Mouse (Mus musculus) kidney, embryonic 16.5 days (tissue): ENCODE results near the gene Fdxr. TPM values are rescaled to one million over a fixed set of nuclear protein-coding genes. Genes with fewer than 3 reads are reported as not detected.

ENCODE experiments used
- ATAC-seq: fragments of 200-750 bp; cut with Nextera tagmentation; 2 replicates; pipeline ENCODE4 v1.8.0; 2017; ENCODE audit warnings: moderate TSS enrichment; ENCODE audit not compliant: low FRiP score, low TSS enrichment
- H3K27ac ChIP-seq: fragments of 300-500 bp; sonication (generic); 2 replicates; pipeline ENCODE4 v1.5.1; 2014; ENCODE audit warnings: low read length
- H3K27me3 ChIP-seq: fragments of 300-500 bp; sonication (generic); 2 replicates; pipeline ENCODE4 v1.6.1; 2014; ENCODE audit warnings: low read length, control low read depth, mixed read lengths; ENCODE audit not compliant: insufficient read depth
- H3K36me3 ChIP-seq: fragments of 300-500 bp; sonication (generic); 2 replicates; pipeline ENCODE4 v1.6.1; 2014; ENCODE audit warnings: low read length, control low read depth, mixed read lengths; ENCODE audit not compliant: insufficient read depth
- H3K4me1 ChIP-seq: fragments of 300-500 bp; sonication (generic); 2 replicates; pipeline ENCODE4 v1.6.1; 2014; ENCODE audit warnings: low read length, control low read depth, mixed read lengths; ENCODE audit not compliant: insufficient read depth
- H3K4me2 ChIP-seq: fragments of 300-500 bp; sonication (generic); replicated peaks from 2 replicates; pipeline ENCODE4 v1.6.1; 2014; ENCODE audit warnings: low read depth, low read length
- H3K4me3 ChIP-seq: fragments of 300-500 bp; sonication (generic); 2 replicates; pipeline ENCODE4 v1.5.1; 2014; ENCODE audit warnings: mild to moderate bottlenecking, low read length
- H3K9ac ChIP-seq: fragments of 300-500 bp; sonication (generic); replicated peaks from 2 replicates; pipeline ENCODE4 v1.6.1; 2014; ENCODE audit warnings: low read length
- H3K9me3 ChIP-seq: fragments of 300-500 bp; sonication (generic); 2 replicates; pipeline ENCODE4 v1.6.1; 2016; ENCODE audit warnings: low read length, control low read depth
- WGBS: fragments of 180-500 bp; shearing (Covaris S2); extraction: QIAGEN DNeasy Blood & Tissue Kit; methylation state at CpG from one replicate; pipeline ENCODE4 v1.1.7; 2014; 5-methylcytosine and 5-hydroxymethylcytosine counted together
- polyA plus RNA-seq: library from polyadenylated mRNA; unstranded; fragments of >200 nt; fragmentation: Nextera tagmentation; extraction: Ambion mirVana; gene quantifications from 2 replicates; pipeline ENCODE4 v1.2.1, GENCODE M21; 2015

The Fdxr gene
- 20.0 and 23.6 TPM in 2 replicates for polyA plus RNA-seq

DNA sequence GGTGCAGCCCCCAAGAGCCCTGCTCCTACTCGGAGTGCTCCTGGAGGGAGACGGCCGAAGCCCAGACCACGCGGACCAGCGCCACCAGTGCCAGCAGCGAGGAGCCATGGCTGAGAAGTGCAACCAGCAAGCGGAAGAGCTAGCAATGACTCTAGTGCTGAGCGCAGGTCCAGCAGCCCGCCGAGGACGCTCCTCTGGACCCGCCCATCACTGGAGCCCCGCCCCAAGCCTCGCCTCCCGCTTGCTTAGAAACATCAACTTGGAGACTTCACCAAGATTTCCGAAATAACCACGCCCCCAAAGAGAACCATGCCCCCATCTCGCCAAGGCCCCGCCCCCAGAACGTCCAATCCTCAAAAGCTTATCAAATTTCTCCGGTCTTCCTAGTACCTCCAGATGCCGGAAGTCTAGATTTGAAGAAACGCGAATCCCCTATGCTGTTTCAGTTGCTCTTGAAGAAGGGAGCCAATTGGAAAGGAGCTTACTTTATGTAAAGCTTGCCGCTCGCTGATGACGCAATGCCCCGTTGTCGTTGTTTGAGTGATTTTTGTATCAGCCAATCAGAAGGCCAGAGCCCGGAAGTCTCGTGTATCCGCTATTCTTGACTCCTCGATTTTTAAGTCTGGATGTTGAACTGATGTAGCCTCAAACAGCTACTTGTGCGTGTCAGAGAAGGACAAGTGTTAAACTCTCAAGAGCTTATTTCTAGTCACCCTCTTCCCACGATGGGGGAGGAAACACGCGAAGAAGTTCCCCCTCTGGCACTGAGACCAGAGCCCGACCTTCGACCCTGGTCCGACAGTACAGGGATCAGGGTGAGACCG, at the start of gene Fdxr:
TSS of gene Fdxr (minus strand) at position 271 of the 824 bp plus-strand sequence.
- peak; percentile 97 for ATAC-seq
- Histone ChIP-seq H3K4me2 (peak within 1 kb of the TSS; percentile 81), H3K36me3 (no peaks in the 10 kb centered on the region), H3K4me3 (peak within 1 kb of the TSS; percentile 69), H3K9ac (peak within 1 kb of the TSS; percentile 79), H3K4me1 (peaks cover 15% of the 10 kb centered on the region; the same call in 1 of the 2 replicates), H3K9me3 (no peaks in the 10 kb centered on the region), H3K27me3 (no peaks in the 10 kb centered on the region), H3K27ac (peak within 1 kb of the TSS; percentile 80)
- WGBS, result under 1% methylated on average over 42 of the region's 42 CpGs

GRCm38 (mm10) chr11:115323354-115323753, 46.5 kb upstream of the Fdxr start:
- Histone ChIP-seq H3K9me3 (no peaks in the 10 kb centered on the region), H3K4me3 (no peak overlapping the region), H3K27me3 (peaks cover 75% of the 10 kb centered on the region), H3K4me1 (0 out of 2 replicates have a peak, but pooled peaks cover 7% of the 10 kb centered on the region), H3K9ac (no peak overlapping the region), H3K36me3 (no peaks in the 10 kb centered on the region), H3K27ac (no peak overlapping the region), H3K4me2 (no peak overlapping the region)
- ATAC-seq, result no peak
- WGBS, result 13% methylated on average over 32 of the region's 32 CpGs

DNA sequence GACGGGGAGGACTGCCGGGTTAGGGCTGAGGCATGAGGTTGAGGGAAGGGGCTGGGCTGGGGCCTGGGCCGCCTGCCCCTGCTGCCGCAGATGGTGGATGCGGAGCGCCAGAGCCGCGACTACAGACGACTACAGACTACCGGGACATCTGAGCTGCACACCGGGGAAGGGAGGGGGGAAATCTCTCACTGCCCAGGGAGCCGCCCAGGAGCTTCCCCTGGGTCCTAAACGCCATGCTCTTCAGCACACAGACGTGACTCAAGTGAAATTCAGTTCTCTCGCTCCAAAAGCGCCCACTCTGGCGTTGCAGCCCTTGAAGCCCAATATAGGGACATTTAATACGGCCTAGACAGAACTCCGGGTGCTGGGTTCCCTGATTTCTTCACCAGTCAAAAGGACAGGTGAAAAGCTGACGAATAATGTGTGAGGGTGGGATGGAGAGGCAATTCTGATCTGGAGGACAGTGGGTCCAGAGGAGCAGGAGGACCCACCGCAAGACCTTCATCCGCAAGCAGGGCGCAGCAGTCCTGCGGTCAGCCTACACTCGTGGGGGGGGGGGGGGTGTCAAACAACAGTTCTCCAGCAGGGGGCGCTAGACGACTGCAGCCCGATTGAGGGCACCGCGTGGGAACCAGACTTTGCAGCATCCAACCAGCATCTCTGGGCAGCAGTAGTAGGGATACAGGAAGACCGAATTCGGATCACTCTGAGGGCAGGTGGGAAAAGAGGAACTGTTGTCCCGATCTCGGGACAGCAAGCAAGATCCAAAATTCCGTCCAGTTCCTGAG, 45.2 kb upstream of the Fdxr start, which contains the start of gene Ush1g:
TSS of gene Ush1g (minus strand) at position 136 of the 788 bp plus-strand sequence.
- ATAC-seq, result 0 out of 2 replicates have a peak, but pooled peaks have one; percentile 36
- no peaks in the 10 kb centered on the region for H3K36me3 ChIP-seq
- 2% methylated on average over 35 of the region's 35 CpGs for WGBS
- H3K4me3 ChIP-seq, result no peak within 1 kb of the TSS
- H3K27ac ChIP-seq, result no peak within 1 kb of the TSS
- H3K4me2 ChIP-seq, result no peak within 1 kb of the TSS
- H3K9ac ChIP-seq, result no peak within 1 kb of the TSS
- peaks cover 87% of the 10 kb centered on the region for H3K27me3 ChIP-seq
- no peaks in the 10 kb centered on the region for H3K9me3 ChIP-seq
- H3K4me1 ChIP-seq, result 0 out of 2 replicates have a peak, but pooled peaks cover 7% of the 10 kb centered on the region

DNA sequence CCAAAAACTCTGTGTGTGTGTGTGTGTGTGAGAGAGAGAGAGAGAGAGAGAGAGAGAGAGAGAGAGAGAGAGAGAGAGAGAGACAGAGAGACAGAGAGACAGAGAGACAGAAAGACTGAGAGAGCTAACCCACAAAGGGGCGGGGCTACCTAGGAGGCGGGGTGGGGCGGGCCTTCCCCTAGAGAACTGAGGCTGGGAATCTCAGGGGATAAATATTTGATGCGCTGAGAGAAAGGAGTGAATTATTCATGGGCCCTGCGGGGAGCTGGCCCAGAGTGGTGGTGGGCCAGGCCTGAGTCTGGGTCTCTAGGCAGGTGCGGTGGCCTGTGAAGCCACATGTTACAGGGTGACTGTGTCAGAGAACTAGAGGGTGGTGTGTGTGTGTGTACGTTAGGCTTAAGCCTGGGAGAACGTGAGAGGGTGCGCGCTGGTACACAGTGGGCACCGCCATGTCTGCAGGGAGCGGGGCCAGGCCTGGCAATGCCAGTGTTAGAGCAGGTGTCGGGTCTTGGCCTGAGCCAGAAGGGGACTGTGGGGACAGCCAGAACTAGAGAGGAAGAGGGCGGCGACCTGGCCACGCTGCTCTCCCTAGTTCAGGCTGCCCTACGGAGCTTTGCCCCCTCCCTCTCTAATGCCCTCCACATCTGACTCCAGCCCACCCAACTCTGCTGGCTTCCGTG, 43.0 kb upstream of the Fdxr start:
- H3K4me3 ChIP-seq, result no peak overlapping the region
- ATAC-seq, result no peak
- H3K4me2 ChIP-seq, result no peak overlapping the region
- no peak overlapping the region for H3K9ac ChIP-seq
- H3K36me3 ChIP-seq, result no peaks in the 10 kb centered on the region
- WGBS, result 9% methylated on average over 18 of the region's 18 CpGs
- no peak overlapping the region for H3K27ac ChIP-seq
- no peaks in the 10 kb centered on the region for H3K9me3 ChIP-seq
- H3K27me3 ChIP-seq, result peaks cover 99% of the 10 kb centered on the region
- 0 out of 2 replicates have a peak, but pooled peaks cover 7% of the 10 kb centered on the region for H3K4me1 ChIP-seq

DNA sequence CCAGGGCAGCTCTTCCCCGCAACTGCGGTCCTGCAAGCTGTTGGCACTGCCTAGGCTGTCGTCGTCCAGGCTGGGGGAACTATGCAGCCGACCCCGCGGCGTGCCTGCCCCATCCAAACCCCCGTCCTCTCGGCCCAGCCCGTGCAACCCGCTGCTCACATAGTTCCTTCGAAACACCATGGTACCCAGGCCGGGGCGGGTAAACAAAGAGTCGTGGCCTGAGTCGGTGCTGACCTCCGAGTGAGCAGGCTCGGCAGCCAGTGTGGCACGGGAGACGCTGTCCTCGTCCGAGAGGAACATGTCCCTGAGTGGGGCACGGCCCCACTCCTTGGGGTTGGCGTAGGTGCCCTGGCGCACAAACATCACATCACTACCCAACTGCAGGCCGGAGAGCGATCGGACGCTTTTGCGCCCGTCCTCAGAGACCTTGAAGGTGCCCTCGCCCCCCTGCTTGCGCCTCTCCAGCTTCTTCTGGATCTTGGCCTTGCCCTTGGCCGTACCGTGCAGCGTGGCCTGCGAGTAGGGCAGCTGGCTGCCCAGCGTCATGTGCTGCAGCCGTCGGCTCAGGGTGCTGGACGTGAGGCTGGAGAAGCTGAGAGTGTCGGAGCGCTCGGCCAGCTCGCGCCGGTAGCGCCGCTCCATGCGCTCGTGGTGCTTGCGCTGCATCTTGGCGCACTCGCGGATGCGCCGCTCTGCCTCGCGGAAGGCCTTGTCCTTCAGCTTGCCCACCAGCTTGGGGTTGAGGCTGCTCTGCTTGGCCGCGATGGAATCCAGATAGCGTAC, 41.6 kb upstream of the Fdxr start:
- Histone ChIP-seq H3K4me2 (no peak overlapping the region), H3K9me3 (no peaks in the 10 kb centered on the region), H3K27me3 (peaks cover 94% of the 10 kb centered on the region), H3K4me1 (0 out of 2 replicates have a peak, but pooled peaks cover 7% of the 10 kb centered on the region), H3K4me3 (no peak overlapping the region), H3K36me3 (no peaks in the 10 kb centered on the region), H3K9ac (no peak overlapping the region), H3K27ac (no peak overlapping the region)
- ATAC-seq, result no peak
- 3% methylated on average over 63 of the region's 63 CpGs for WGBS

DNA sequence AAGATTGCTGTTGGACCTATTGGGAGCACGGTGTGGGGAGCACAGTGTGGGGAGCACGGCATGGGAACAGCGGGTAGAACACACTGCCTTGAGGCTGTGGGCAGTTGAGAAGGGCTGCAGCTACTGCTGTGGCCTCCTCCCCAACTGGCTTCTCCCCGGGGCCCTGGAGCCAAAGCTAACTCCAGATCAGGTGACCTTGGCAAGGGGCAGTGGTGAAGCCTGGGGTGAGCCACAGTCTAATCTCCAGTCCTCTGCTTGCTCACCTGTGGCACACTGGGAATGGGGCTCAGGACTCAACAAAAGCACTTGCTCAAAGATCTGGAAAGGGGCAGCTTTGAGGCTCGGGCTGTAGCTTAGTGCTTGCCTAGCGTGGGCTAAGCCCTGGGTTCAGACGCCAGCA, 40.4 kb upstream of the Fdxr start:
- 67% methylated on average over 7 of the region's 7 CpGs for WGBS
- ATAC-seq, result no peak

GRCm38 (mm10) chr11:115314249-115314648, 37.4 kb upstream of the Fdxr start:
- WGBS, result 45% methylated on average over 2 of the region's 2 CpGs
- Histone ChIP-seq H3K9me3 (no peaks in the 10 kb centered on the region), H3K27me3 (peaks cover 61% of the 10 kb centered on the region), H3K27ac (no peak overlapping the region), H3K9ac (no peak overlapping the region), H3K4me1 (no peaks in the 10 kb centered on the region), H3K4me2 (no peak overlapping the region), H3K4me3 (no peak overlapping the region), H3K36me3 (no peaks in the 10 kb centered on the region)
- no peak for ATAC-seq

More for the DNA sequence above, 40.4 kb upstream of the Fdxr start:
- Histone ChIP-seq H3K27ac (no peak overlapping the region), H3K9ac (no peak overlapping the region), H3K4me2 (no peak overlapping the region), H3K4me1 (no peaks in the 10 kb centered on the region), H3K27me3 (peaks cover 90% of the 10 kb centered on the region), H3K9me3 (no peaks in the 10 kb centered on the region), H3K4me3 (no peak overlapping the region), H3K36me3 (no peaks in the 10 kb centered on the region)

DNA sequence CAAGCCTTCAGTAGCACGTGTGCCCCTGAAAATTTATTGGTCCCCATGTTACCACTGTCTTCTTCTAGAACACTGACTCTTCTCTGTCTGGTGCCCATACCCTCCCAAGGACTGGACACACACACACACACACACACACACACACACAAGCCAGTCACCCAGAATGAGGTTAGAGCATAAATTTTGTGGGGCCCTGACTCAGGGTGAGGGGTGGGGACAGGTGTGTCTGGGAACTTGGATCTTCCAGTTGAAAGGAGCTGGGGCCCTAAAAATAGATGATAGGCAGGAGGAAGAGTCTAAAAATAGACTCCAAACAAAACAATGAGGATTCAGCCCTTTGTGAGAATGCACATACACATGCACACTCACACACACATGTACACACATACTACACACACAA, 31.9 kb upstream of the Fdxr start:
- Histone ChIP-seq H3K9ac (no peak overlapping the region), H3K36me3 (no peaks in the 10 kb centered on the region), H3K27ac (no peak overlapping the region), H3K27me3 (peaks cover 10% of the 10 kb centered on the region), H3K4me3 (no peak overlapping the region), H3K4me1 (no peaks in the 10 kb centered on the region), H3K4me2 (no peak overlapping the region), H3K9me3 (no peaks in the 10 kb centered on the region)
- no peak for ATAC-seq
- 71% methylated on average over 1 of the region's 1 CpGs for WGBS

DNA sequence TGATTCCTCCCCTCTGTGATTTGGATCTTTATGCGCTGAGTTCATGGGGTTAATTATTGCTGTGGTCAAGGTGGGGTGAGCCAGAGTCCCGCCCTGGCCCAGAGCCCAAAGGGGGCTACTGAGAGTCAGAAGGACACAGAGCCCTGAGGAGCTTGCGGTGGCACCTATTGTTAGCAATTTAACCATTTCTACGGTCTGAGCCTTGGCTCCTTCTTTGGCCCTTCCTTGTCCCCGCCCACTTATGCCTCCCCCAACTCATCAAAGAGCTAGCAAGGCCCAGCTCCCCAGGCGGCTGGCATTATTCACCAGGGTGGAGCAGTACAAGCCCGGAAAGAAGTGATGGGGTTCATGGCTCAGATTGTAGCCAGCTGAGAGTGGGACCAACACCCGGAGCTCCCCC, 30.0 kb upstream of the Fdxr start, which contains the start of gene Otop2:
TSS of gene Otop2 (plus strand) at position 301 of the 400 bp plus-strand sequence.
- H3K9me3 ChIP-seq, result no peaks in the 10 kb centered on the region
- no peak within 1 kb of the TSS for H3K4me2 ChIP-seq
- no peak within 1 kb of the TSS for H3K4me3 ChIP-seq
- no peak within 1 kb of the TSS for H3K9ac ChIP-seq
- no peaks in the 10 kb centered on the region for H3K4me1 ChIP-seq
- H3K27ac ChIP-seq, result no peak within 1 kb of the TSS
- 17% methylated on average over 8 of the region's 8 CpGs for WGBS
- ATAC-seq, result no peak
- H3K36me3 ChIP-seq, result no peaks in the 10 kb centered on the region
- H3K27me3 ChIP-seq, result no peaks in the 10 kb centered on the region
